Mouse (Mus musculus) right cerebral cortex, postnatal 36 days (tissue): ENCODE measurements around the gene Adgre4.

Experiments
- DNase-seq, 2 experiments: peaks; one replicate each; pipeline ENCODE4 v3.0.0; 2022; ENCODE audit warnings: low spot score in 2 of 2, mixed read lengths in 1 of 2

Gene Adgre4

DNA sequence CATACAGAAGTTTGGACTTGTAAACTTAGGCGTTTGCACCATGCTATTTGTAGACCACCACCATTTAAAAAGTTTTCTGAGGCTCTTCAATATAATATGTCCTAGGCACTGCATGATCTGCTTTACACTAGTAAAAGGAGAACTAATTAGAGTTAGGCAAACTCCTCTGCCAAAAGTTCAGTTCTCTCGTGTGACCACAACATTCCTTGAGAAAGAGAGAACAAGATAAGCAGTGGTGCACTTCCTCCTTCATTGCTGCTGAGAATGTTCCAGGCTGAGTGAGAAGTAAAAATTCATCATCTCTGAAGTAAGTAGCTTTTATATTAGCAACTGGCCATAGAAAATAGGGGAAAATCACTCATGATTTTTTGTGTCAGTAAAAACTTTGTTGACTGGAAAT lies at the start of gene Adgre4:
Adgre4 (plus strand) TSS at position 199 of the 400 bp plus-strand sequence.
- no peak for DNase-seq

DNA sequence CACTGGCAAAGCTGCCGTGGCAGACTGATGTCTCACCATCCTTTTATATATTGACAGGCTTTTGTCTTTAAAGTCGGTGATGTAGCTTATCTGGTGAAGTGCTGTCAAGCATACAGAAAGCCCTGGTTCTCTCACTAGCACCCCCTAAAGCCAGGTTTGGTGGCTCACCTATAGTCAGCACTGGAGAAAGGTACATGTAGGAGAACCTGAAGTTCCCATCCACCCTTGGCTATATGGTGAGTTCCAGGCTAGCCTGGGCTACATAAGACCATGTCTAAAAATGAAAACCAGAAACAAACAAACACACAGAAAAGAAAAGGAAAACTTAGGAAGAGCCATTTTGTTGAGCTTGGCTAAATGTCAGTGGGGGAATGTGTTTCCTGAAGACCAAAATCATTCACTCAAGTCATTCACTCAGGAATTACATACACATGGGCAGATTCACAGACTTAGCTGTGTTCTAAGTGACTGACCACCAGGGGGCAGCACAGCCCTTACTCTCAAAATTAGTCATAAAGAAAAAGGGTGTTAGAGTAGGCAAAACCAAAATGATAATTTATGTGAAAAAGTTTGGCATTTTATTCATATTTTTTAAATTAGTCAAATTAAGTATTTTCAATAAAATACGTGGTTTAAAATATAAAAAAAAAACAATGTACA lies 47.5 kb upstream of the Adgre4 start:
- DNase-seq: peak; percentile 54 to 65

DNA sequence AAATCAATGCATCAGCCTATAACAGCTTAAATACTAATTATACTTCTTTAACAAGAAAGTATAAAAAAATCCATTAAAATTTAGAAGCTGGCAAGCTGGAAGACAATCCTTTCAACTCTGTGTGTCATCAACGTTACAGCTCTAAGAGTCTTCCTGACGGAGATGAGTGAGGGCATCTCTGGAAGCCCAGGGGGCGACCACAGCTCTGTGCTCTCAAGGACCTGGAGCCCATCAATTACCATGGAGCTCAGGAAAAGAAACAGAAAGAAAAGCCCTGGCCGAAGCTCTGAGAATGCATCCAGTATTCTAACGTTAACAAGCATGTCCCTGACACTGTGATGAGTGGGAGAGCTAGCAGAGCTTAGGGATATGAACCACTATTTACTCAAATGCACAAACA lies 46.9 kb upstream of the Adgre4 start:
- DNase-seq: no peak

DNA sequence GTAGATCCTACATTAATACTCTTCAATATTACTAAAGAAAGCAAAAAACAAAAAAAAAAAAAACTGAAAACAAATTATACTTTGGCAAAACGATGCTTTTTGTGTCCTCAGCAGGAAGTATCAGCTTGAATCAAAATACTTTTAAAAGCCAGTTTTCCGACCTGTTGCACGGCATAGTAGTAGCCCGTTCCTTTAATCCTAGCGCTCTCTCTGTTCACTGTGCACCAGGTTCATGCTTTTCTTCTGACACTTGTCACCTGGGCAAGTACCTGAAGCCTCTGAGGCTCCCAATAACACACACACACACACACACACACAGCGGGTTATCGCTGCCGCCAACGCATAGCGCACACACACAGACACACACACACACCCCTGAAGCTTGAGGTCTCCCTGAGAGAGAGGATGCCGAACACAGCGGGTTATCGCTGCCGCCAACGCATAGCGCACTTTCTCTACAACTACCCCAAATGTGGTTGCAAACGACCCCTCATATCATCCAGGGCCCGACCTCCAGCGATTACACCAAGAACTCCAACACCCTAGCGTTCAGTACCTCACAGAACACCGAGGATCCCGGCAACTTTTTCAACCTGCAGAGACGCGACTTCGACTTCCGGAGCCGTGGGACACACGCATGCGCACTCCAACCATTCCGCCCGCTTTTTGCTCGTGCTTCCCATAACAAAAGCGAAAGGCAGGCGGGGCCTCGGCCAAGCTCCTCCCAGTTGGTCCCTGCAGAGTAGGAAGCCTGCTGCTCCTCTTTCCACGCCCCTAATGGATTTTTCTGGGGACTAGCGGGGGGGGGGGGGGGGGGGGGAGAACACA lies 37.6 kb upstream of the Adgre4 start, which contains the start of gene Pot1b:
Pot1b (minus strand) TSS at position 645 of the 828 bp plus-strand sequence.
- DNase-seq: peak; percentile 94

DNA sequence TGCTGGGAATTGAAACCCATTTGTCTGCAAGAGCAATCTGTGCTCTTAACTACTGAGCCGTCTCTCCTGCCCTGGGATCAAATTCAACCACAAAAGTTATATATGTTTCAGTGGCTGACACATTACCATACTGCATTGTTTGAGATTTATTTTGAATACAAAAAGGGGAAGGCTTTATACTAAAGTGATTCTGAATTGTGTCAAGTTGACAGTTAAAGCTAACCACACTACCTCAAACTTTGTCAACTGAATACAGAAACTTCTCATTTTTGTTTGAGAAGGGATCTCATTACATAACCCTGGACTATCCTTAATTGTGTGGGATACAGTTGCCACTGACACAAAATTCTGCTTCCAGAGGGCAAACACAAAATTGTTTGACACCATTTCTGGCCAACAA lies 28.5 kb upstream of the Adgre4 start:
- DNase-seq: no peak

DNA sequence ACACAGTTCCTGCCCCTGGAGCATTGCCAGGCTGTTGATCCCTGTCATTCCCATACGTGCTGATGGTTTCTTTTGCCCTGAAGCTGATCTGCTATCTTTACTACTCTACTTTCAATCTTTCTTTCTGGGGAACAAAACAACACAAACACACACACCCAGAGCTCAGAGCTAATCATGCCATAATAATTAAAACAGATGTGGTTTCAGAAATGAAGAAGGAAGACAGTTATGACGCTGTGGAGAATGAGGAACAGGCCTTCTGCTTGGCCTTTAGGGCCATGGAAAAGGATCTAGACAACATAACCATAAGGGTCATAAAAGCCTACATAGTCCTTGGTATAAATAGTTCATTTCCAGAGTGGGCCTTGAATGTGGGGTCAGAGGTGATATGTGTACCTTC lies 27.5 kb upstream of the Adgre4 start:
- DNase-seq: no peak

DNA sequence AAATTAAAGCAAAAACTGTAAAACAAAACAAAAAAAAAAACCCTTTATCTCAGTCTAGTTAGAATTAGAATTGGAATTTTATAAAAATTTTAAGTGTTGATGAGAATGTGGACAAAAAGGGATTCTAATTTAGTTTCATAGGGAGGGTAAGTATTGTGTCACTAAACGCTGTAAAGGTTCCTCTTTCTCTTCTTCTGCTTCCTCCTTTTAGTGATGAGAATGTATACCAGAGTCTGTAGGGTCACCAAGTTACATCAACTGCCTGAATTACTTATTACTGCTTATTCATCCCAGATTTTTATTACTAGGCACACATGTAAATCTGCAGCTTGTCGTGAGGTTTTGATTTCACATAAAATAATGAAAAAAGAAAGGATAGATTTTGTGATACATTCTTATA lies 23.6 kb upstream of the Adgre4 start:
- no peak for DNase-seq

DNA sequence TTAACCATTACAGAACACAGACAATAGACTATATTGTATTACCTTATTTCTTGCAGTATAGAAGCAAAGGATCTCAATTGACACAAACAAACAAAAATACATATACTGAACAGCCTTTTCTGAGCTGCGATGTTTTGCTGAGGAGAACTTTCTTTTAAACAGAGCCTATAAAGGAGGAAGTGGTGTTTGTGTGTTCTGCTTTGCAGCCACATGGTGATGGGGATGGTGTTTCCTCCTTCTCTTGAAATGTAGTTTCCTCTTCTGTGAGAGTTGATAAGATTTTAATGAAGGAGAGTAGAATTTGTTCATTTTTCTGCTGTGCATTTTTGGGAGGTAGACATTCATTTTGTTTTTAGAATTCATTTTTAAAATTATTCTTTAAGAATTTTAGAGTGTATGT lies 13.1 kb upstream of the Adgre4 start:
- DNase-seq: no peak

DNA sequence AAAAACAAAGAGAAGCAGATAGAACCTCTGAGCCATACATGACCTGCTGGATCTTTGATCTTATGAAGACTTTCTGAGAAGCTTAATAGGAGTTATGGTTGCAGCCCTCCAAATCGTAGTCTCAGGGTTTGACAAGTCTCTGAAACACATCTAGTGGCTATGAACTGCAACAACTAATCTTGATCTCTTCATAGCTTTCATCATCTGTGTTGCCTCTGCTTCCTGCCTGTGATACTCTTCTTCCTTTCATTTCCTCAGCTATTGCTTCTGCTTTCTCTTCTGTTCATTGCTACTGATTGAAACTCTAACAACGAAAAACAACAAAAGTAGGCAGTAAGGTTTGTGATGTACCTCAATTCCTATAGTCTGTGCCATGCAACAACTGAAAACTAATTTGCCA lies 1.4 kb downstream of the Adgre4 start:
- no peak for DNase-seq

DNA sequence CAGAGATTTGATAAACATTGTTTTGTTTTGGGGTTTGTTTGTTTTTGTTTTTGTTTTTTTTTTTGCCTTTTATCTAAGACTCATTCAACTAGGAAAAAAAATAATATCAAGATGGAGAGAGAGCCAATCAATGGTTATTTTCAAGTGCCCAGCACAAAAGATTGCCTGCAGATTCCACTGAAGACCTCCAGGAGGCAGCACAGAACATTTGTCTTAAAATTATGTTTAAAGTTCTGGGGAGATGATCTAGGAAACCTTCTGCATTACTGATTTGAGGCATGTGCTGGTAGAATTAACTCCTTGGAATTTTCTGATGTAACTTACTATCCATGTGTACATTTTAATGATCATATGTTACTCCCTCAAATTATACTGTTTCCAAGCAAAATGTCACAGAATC lies 63.9 kb downstream of the Adgre4 start:
- no peak for DNase-seq

DNA sequence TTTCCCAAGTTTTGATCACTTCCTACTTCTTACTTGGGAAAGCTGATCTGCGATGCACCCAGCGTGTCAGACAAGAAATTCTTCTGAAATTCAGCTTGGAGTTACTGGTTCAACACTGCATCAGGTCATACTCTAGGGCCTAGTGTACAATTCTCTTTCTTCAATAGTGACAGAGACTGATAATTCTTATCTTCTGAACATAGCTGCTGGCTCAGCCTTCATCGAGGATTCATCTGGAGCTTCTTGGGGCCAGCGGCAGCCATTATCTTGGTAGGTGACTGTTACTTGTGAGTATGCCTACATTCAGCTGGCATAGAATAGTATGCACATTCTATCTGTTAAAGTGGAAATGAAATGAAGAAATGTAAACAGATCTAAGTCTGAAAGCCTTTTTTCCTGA lies 67.1 kb downstream of the Adgre4 start:
- DNase-seq: no peak

DNA sequence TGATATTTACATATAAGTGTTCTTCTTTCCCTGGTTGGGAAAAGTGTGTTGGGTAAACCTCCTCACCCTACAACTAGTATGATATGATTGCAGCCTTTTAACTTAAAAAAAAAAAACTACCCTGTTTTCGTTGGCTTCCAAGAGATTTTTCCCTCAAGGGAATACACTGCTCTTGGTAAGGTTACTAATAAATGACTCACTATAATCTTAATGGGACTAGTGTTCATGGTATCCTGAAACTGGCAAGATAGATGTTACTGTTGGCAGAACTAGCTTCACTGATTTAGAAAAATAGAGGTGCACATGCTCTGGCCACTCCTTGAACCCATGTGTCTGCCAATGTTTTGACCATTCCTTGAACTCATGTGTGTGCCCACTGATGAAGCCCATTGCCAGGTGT lies 71.8 kb downstream of the Adgre4 start:
- no peak for DNase-seq

DNA sequence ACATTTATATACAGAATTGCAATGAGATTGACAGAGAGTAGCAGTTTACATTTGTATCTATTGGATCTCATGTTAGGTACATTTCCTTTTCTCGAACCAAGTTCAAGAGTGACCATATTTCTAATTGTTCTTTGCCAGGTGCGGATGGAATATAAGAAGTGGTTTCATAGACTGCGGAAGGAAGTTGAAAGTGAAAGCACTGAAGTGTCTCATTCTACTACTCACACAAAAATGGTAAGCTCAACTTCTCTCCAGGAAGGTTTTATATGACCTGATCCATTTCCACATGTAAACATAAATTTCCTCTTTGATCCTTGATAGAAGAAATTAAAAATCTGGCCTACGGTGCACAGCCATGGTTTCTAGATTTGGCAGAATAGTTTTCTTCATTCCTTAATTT lies 93.3 kb downstream of the Adgre4 start:
- no peak for DNase-seq

DNA sequence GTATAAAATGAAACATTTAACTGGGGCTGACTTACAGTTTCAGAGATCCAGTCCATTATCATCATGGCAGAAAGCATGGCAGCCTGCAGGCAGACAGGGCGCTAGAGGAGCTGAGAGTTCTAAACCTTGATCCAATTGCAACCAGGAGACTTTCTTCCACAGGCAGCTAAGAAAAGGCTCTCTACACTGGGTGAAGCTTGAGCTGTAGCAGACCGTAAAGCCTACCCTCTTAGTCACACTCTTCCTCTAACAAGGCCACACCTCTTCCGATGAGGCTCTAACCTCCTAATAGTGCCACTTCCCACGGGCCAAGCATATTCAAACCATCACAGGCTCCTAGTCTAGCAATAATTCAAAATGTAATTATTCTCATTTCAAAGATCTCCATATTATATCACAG lies 127.4 kb downstream of the Adgre4 start:
- no peak for DNase-seq

DNA sequence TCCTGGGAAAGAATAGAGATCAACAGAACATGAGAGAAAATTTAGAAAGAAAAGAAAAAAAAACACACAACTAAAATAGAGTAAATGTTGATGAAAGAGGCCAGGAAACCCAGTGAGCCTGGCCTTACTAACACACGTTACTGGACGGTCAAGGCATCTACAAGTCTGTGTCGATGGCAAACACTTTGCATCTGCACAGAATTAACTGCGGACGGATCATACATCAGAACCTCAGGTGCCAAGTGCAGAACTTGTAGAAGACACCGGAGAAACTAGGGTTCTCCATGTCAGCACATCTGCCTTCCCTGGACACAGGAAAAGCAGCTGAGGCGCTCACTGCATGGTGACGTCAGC lies 128.5 kb downstream of the Adgre4 start:
- DNase-seq: peak in 1 of 2 experiments; percentile 3

DNA sequence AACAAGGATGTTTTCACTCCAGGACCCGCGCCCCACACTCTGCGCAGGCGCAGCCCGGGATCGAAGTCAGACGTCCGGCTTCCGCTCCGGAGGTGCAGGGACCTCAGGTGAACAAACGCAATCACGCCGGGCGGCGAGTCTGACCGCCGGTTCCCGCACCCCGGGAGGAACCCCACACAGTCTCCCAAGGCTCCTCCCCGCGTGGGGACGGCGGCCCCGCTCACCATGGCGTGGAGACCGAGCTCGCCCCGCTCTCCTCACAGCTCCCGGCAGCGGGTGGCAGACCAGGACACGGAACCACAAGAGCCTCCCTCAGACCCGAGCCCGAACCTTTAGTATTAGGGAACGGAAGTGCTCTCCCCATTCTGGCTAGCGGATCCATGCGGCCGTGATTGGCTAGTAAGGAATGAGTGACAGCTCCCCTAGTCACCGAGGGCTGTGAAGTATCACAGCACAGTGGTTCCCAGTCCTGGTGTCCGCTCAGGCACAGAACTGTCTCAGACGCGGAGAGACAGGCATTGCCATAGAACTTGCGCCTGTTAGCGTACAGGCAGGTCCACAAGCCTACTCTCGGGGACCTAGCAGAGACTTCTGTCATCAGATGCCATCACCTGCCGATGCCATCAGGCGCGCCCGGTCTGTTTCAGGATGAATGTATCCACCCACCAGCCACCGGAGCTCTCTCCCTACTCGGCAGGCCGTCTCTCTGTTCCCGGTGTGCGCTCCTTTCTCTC lies 129.0 kb downstream of the Adgre4 start, which contains the start of gene Zfp119a:
Zfp119a (minus strand) TSS at position 295 of the 734 bp plus-strand sequence.
- peak; percentile 80 to 84 for DNase-seq

DNA sequence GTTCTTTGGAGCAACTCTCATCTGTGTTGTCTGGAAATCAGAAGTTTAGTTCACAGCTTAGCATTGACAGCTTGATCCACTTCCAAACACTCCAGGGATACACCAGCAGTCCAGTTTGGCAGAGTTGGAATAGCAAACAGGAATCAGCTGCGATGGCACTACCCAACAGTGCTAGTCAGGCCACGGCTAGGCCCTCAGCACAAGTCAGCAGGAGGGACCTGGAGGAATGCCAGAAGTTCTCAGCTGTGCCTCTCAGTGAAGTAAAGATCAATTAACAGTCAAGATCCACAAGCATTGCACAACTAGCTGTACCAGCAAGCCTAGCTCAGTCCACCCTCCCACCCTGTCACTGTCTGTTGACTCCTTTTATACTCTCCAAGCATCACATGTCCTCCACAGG lies 133.8 kb downstream of the Adgre4 start:
- DNase-seq: no peak

DNA sequence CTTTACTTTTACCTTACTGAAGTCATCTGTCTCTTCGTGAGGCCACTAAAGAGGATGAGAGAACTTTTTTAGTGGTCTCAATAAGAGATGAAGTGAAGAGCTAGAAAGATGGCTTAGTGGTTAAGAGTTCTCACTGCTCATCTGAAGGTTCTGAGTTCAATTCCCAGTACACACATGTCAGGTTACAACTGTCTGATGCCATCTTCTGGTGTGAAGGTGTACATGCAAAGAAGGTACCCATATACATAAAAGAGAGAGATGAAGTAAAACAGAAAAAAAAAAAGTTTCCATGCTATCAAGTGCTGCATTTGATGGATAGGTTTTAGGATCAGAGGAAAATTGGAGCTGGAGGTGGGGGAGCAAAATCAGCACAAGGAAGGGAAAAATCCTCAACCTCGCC lies 135.1 kb downstream of the Adgre4 start:
- DNase-seq: no peak

DNA sequence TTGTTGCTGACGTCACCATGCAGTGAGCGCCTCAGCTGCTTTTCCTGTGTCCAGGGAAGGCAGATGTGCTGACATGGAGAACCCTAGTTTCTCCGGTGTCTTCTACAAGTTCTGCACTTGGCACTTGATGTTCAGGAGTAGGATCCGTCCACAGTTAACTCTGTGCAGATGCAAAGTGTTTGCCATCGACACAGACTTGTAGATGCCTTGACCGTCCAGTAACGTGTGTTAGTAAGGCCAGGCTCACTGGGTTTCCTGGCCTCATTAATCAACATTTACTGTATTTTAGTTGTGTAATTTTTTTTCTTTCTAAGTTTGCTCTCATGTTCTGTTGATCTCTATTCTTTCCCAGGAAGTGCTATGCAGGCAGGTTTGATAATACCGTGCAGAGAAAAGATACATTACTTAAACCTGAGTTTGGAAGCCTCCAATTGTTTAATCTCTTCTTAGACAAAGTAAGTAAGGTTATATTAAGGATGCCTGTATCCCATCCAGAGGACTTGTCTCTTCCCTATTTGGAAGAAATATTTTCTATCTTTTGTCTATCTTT lies 142.7 kb downstream of the Adgre4 start:
- DNase-seq: peak; percentile 18 to 22

DNA sequence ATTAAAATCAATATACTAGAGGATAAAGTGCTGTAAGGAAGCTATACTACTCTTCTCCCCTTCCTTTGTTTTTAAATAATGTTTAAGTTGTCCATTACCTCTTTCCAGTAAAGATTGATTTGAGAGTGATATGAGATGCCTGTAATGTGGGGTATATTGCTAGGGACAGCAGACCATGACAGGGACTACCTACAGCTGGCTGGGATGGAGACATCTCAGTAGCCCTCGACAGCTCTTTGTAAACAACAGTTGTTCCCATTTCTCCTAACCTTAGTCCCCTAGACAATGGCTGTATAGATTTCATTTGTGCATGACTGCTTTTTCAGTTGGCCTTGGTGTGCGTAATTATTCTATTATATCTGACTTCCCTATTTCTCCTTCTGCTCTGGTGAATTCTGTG lies 153.3 kb downstream of the Adgre4 start:
- DNase-seq: no peak
